Mouse (Mus musculus) ES-Bruce4 (cell line): Measurements from ENCODE around the gene Amigo2.

Experiments
- CTCF ChIP-seq: IDR thresholded peaks from one replicate; pipeline ENCODE4 v1.8.1; 2011; ENCODE audit warnings: low read depth, low read length
- EP300 ChIP-seq: IDR thresholded peaks from 2 replicates; pipeline ENCODE4 v1.6.1; 2011; ENCODE audit warnings: low read depth, low read length; ENCODE audit not compliant: insufficient read depth

DNA sequence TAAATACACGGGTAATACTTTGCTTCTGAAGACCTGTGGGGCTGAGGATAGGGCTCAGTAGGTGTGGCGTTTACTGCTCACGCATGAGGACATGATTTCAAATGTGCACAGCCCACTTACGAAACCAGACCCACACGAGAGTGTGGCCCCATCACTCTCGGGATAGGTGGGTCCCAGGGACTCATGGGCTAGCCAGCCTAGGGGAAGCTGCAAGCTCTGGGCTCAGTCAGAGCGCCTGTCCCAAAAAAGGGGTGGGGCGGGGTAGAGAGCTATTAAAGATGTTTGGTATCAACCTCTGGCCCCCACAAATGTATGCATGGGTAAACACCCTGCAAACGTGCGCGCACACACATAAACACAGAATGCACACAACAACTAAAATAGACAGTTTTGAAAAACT, 9.3 kb upstream of the Amigo2 start:
- TF ChIP-seq CTCF: no peak
- no peak for TF ChIP-seq EP300
